Mouse (Mus musculus) kidney, postnatal 14 days (tissue): ENCODE measurements around the gene Casp3.

Source experiments
- DNase-seq: peaks from one replicate; pipeline ENCODE4 v3.0.0; 2022; ENCODE audit warnings: mixed read lengths

The Casp3 gene

GRCm38 (mm10) chr8:46611557-46611956 is 5.5 kb upstream of the Casp3 start:
- DNase-seq = no peak

- DNase-seq = no peak
Observed at GRCm38 (mm10) chr8:46612913-46613312, 4.2 kb upstream of the Casp3 start.

- peak; percentile 17 for DNase-seq
Observed at GRCm38 (mm10) chr8:46613377-46613776, 3.7 kb upstream of the Casp3 start.

GRCm38 (mm10) chr8:46615936-46616335 is 1.2 kb upstream of the Casp3 start:
- DNase-seq = no peak

- DNase-seq = no peak
Observed at GRCm38 (mm10) chr8:46617690-46618620, 864 bp downstream of the Casp3 start.

- peak; percentile 26 for DNase-seq
Observed at GRCm38 (mm10) chr8:46618639-46619320, 1.7 kb downstream of the Casp3 start.

- DNase-seq = no peak
Observed at GRCm38 (mm10) chr8:46622446-46623270, 5.6 kb downstream of the Casp3 start.

- DNase-seq = no peak
Observed at GRCm38 (mm10) chr8:46625166-46625565, 8.1 kb downstream of the Casp3 start.

GRCm38 (mm10) chr8:46626642-46627041 is 9.6 kb downstream of the Casp3 start:
- no peak for DNase-seq

GRCm38 (mm10) chr8:46627881-46628280 is 10.8 kb downstream of the Casp3 start:
- no peak for DNase-seq

GRCm38 (mm10) chr8:46628645-46629044 is 11.6 kb downstream of the Casp3 start:
- DNase-seq = no peak

- no peak for DNase-seq
Observed at GRCm38 (mm10) chr8:46630422-46630821, 13.3 kb downstream of the Casp3 start.

GRCm38 (mm10) chr8:46630932-46631331 is 13.8 kb downstream of the Casp3 start:
- DNase-seq = no peak

GRCm38 (mm10) chr8:46639010-46639571 is 22.0 kb downstream of the Casp3 start:
- DNase-seq = peak; percentile 69

- DNase-seq = no peak
Observed at GRCm38 (mm10) chr8:46639852-46640251, 22.8 kb downstream of the Casp3 start.

GRCm38 (mm10) chr8:46641272-46641671 is 24.2 kb downstream of the Casp3 start:
- no peak for DNase-seq

- peak; percentile 50 for DNase-seq
Observed at GRCm38 (mm10) chr8:46648421-46648820, 31.3 kb downstream of the Casp3 start.

- DNase-seq = peak; percentile 52
Observed at GRCm38 (mm10) chr8:46651872-46652271, 34.8 kb downstream of the Casp3 start.

GRCm38 (mm10) chr8:46655919-46656318 is 38.8 kb downstream of the Casp3 start:
- no peak for DNase-seq

GRCm38 (mm10) chr8:46671496-46671895 is 54.4 kb downstream of the Casp3 start:
- DNase-seq = peak; percentile 72

- no peak for DNase-seq
Observed at GRCm38 (mm10) chr8:46680671-46681365, 63.7 kb downstream of the Casp3 start.
